Mouse (Mus musculus) heart, postnatal 0 days (tissue): ENCODE results near the gene Trcg1.

Source experiments
- CTCF ChIP-seq: IDR thresholded peaks from 2 replicates; pipeline ENCODE4 v1.5.1; 2016; ENCODE audit warnings: antibody characterized with exemption, control low read depth, low read depth
- EP300 ChIP-seq: IDR thresholded peaks from 2 replicates; pipeline ENCODE4 v1.6.1; 2016; ENCODE audit warnings: antibody characterized with exemption, low read depth

DNA sequence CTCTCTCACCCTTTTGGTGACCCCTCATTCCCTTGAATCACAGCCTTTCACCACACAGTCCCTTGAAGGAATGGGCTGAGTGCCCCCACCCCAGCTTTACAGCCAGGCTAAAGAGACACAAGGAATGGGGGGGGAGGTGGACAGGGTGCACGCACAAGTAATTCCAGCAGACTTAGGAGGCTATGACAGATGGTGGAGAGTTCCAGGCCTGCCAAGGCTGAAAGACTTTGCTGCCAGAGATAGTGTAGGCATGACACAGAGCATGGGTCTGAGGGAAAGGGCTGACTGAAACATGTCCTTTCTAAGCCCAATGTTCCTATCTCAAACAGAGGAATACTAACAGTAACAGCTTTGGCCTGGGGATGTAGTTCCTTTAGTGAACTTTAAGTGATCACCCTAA lies 34.7 kb downstream of the Trcg1 start:
- TF ChIP-seq CTCF = no peak
- no peak for TF ChIP-seq EP300
